Mouse (Mus musculus) brain, embryonic 18.5 days (tissue): ENCODE measurements around the gene Nuak1.

Experiments used
- DNase-seq: peaks from one replicate; pipeline ENCODE4 v3.0.0-alpha.2; 2012; ENCODE audit warnings: low read depth, low spot score

Nuak1 gene

GRCm38 (mm10) chr10:84447411-84447821 is 7.0 kb upstream of the Nuak1 start:
- DNase-seq: no peak

GRCm38 (mm10) chr10:84446661-84447060 is 6.3 kb upstream of the Nuak1 start:
- DNase-seq: no peak

- no peak for DNase-seq
These were observed 4.0 kb upstream of the Nuak1 start for GRCm38 (mm10) chr10:84444396-84444795.

GRCm38 (mm10) chr10:84441846-84442245 is 1.4 kb upstream of the Nuak1 start:
- no peak for DNase-seq

GRCm38 (mm10) chr10:84441434-84441785 is 1.0 kb upstream of the Nuak1 start:
- DNase-seq: no peak

GRCm38 (mm10) chr10:84440181-84440540 is 236 bp downstream of the Nuak1 start:
- DNase-seq: no peak

GRCm38 (mm10) chr10:84439228-84439596 is 1.2 kb downstream of the Nuak1 start:
- DNase-seq: no peak

- DNase-seq: no peak
These were observed 1.8 kb downstream of the Nuak1 start for GRCm38 (mm10) chr10:84438466-84439227.

- peak; percentile 95 for DNase-seq
These were observed 2.4 kb downstream of the Nuak1 start for GRCm38 (mm10) chr10:84438049-84438422.

GRCm38 (mm10) chr10:84437166-84438048 is 3.0 kb downstream of the Nuak1 start:
- DNase-seq: no peak

- no peak for DNase-seq
These were observed 4.5 kb downstream of the Nuak1 start for GRCm38 (mm10) chr10:84435930-84436329.

GRCm38 (mm10) chr10:84433193-84433801 is 7.1 kb downstream of the Nuak1 start:
- DNase-seq: no peak

- no peak for DNase-seq
These were observed 16.0 kb downstream of the Nuak1 start for GRCm38 (mm10) chr10:84424374-84424773.

- DNase-seq: no peak
These were observed 16.5 kb downstream of the Nuak1 start for GRCm38 (mm10) chr10:84423903-84424302.

- no peak for DNase-seq
These were observed 19.8 kb downstream of the Nuak1 start for GRCm38 (mm10) chr10:84420589-84420988.

- DNase-seq: no peak
These were observed 22.0 kb downstream of the Nuak1 start for GRCm38 (mm10) chr10:84418421-84418820.

- DNase-seq: no peak
These were observed 23.6 kb downstream of the Nuak1 start for GRCm38 (mm10) chr10:84416752-84417151.

GRCm38 (mm10) chr10:84414981-84415700 is 25.3 kb downstream of the Nuak1 start:
- DNase-seq: no peak

- DNase-seq: peak; percentile 50
These were observed 27.1 kb downstream of the Nuak1 start for GRCm38 (mm10) chr10:84413310-84413709.

GRCm38 (mm10) chr10:84412326-84412962 is 28.0 kb downstream of the Nuak1 start:
- no peak for DNase-seq
